Mouse (Mus musculus) common myeloid progenitor, adult 5-6 weeks (primary cell): ENCODE measurements around the gene Rnf135. TPM values are rescaled to one million over a fixed set of nuclear protein-coding genes. Genes with fewer than 3 reads are reported as not detected.
A peak's percentile ranks its signal among the peaks of the same experiment; 100 is the strongest.
"Not testable (repeated sequence)": the region's sequence is repeated elsewhere in the genome, so short reads cannot be mapped to it uniquely, and the experiment has no call there.

Source experiments
- ATAC-seq: replicated peaks from 2 replicates; pipeline ENCODE4 v1.8.0; 2016; ENCODE audit warnings: low read depth, mild to moderate bottlenecking, moderate TSS enrichment, inconsistent platforms; ENCODE audit not compliant: poor library complexity, severe bottlenecking
- total RNA-seq: library from RNA; stranded (forward); fragments of 200-1000, 187-1606 nt; gene quantifications from 2 replicates; pipeline ENCODE4 v1.2.3, GENCODE M21; 2017

Gene Rnf135
- total RNA-seq, 1 experiment from 2014 or later = 8.1 TPM

- ATAC-seq = no peak
These were observed 12.7 kb downstream of the Rnf135 start for GRCm38 (mm10) chr11:80196351-80196750.

DNA sequence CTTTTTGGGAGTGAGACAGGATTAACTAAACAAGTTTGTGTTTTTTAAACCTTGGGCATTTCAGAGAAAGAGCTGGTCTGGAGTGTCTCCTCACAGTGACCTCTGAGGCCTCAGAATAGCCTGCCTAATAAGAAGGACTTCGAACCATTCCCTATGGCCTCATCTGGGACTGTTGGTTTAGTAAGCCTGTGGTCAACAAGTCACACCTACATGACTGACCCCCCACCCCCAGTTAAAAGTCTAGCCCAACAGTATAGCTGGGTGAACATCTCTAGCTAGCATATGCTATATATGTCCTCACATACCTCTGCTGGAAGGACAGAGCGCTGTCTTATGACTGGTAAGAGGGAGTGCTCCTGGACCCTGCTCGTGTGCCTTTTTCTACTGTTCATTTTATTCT is 15.7 kb downstream of the Rnf135 start:
- no peak for ATAC-seq

DNA sequence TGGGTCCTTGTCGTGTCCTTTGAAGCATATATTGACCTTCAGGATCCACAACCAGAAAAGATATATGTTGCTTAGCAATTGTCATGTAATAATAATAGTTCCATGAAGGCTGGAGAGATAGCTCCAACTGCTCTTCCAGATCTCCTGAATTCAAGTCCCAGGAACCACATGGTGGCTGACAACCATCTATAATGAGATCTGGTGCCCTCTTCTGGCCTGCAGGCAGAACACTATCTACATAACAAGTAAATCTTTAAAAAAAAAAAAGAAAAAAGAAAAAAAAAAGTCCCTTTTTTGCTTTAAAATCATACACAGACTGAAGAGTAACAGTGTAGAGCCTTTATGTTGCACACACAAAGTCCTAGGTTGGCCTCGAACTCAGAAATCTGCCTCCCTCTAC is 16.1 kb downstream of the Rnf135 start:
- no peak for ATAC-seq

GRCm38 (mm10) chr11:80200326-80200725 is 16.7 kb downstream of the Rnf135 start:
- ATAC-seq = no peak

DNA sequence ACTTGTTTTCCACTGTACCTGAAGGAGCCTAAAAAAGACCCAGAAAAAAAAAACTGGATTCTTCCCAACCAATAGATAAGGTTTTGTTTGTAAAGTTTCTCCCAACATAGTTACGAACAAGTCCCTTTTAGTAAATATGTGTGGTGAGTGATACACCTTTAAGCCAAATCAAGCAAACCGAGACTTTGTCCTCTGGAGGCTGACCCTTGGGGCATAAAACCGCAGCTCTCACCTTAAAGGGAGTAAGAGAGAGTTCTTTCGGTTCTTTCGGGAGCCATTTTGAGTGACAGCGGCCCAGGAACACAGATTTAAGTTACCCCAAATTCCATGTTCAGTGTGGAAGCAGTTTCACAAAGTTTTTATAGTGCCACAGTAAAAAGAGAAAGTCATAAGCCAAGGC is 18.6 kb downstream of the Rnf135 start:
- no peak for ATAC-seq

DNA sequence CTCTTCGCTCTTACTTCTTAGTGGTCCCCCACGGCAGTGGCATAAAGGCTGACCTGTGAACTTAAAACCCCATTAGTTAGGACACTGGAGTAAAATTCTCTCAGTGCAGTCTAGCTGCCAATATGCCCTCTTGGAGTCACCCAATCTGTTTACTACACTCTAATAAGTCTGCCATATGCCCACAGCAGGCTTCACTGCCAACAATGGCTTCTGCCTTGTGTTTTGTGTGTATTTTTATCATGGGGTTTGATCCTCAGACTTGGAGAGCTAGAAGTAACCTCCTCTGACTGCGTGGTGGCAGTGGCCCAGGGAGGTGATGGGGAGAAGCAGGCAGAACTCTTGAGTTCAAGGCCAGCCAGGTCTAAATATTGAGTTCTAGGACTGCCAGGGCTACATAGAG is 20.4 kb downstream of the Rnf135 start:
- no peak for ATAC-seq

GRCm38 (mm10) chr11:80204941-80205340 is 21.3 kb downstream of the Rnf135 start:
- ATAC-seq = no peak

DNA sequence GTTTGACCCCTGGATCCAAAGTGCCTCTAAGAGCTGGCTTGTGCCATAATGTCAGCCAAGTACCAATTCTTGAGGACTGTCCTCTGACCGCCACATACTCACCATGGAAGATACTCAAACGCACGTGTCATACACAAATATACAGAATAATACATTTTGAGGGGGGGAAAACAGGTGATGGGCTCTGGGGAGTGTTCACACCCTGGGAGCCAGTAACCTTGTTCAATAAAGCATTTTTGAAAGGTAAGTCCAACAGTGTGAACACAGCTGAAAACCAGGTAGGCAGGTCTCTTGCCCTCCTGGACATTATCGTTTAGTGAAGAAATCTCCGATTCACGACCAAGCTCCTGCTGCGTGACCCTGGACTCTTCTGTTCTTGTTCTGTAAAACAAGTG is 24.8 kb downstream of the Rnf135 start:
- no peak for ATAC-seq

GRCm38 (mm10) chr11:80208860-80209800 is 25.5 kb downstream of the Rnf135 start, which contains the start of gene Rhot1:
Rhot1 (plus strand) TSS chr11:80209019.
- peak; percentile 88 for ATAC-seq

GRCm38 (mm10) chr11:80210321-80210720 is 26.7 kb downstream of the Rnf135 start:
- ATAC-seq = 0 out of 2 replicates have a peak, but pooled peaks have one; percentile 36

GRCm38 (mm10) chr11:80212282-80212681 is 28.6 kb downstream of the Rnf135 start:
- no peak for ATAC-seq

- no peak for ATAC-seq
These were observed 31.6 kb downstream of the Rnf135 start for GRCm38 (mm10) chr11:80215291-80215690.

DNA sequence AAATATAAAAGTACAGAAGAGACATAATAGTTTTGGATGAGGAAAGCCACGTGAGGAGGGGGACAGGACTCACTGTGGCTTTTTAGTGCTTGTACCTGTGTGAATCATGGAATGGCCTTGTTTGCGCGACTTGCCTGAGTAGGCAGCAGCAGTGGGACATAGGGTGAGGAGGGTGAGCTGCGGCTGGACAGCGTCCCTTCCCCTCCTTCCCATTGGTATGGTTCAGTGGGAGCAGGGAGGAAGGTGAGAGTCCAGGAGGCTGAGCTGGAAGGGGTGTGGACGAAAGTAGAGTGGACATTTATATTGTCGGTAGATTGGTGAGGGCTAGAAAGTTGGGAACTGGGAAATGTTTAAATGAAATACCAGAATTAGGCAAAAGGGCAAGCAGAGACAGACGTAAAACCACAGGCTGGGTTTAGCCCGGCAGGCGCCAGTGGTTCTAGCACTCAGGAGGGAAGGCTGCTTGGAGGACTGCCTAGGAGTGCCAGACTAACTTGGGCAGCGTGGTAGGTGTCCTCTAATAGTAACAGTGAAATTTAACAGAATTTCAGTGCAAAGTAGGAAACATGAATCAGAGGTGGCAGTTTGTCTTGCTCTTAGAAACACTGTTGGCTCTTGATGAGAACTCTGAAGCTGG is 35.1 kb downstream of the Rnf135 start:
- no peak for ATAC-seq

- ATAC-seq = not testable (repeated sequence)
These were observed 46.4 kb downstream of the Rnf135 start for GRCm38 (mm10) chr11:80230066-80230465.

DNA sequence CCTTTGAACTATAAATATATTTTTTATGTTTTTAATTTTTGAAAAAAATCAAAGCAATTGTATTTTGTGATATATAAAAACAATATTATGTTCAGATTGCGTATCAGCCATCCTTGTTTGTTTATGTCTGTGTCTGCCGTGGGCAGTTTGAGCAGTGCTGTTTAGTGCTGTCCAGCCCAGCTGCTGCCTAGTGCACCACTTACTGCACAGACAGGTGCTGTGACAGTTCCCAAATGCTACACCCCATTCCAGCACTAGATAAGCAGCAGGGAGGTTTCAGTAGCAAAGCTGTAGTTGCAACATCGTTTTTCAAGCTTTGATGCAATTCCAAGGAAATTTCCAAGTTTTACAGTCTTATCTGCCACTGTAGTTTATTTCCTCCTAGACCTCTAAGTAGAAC is 53.6 kb downstream of the Rnf135 start:
- no peak for ATAC-seq

DNA sequence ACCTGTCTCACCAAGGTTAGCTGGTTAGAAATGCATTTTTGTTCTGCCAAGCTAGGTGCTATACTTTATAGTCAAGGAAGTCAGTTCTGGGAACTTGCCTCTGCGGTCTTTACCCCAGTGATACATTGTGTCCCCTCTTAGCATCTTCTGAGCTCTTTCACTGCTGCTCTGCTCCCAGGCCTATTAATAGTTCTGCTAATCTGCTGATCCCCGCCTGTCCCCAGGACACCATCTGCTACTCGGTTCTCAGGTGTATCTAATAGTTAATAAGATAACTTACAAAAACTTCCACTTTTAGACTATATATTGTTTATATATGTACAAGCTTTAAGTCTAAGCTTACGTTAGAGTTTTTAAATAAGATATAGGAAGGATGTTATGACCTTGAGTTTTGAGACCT is 54.7 kb downstream of the Rnf135 start:
- ATAC-seq = no peak

DNA sequence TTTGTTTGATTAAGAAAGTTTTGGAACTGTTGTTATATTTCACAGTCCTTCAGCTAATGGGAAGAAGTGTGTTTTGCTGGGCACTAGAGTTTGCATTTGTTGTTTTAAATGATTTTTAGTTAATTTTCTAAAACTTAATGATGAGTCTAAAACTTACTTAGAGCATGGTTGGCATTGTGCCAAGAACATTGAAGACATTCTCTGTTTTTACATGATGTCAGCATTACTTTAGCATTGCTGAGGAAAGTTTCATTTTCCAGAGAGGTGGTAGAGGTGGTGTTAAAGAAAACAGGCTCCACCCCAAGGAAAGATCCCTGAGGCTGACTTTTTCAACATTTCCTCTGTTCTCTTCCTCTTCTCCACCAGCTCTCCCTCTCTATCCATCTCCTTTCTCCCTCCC is 63.4 kb downstream of the Rnf135 start:
- no peak for ATAC-seq

DNA sequence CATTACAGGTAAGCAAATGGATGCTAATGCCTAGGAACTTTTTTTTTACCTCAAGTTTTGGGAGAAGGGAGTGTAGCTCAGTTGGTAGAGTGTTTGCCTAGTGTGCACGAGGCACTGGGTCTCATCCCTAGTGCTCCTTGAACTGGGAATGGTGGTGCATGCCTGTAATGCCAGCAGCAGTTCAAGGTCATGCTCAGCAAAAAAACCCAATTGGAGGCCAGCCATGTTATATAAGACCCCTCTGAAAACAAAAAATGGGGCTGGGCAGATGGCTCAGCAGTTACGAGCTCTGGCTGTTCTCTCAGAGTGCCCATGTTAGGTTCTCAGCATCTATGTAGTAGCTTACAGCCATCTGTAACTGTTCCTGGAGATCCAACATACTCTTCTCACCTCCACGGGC is 64.9 kb downstream of the Rnf135 start:
- ATAC-seq = no peak
